21 mouse cellular contexts compared by ENCODE assay signal in genomic region chr5:139580171-139580743, GRCm38 (mm10). TPM values are rescaled to one million over a fixed set of nuclear protein-coding genes. Genes with fewer than 3 reads are reported as not detected.
A peak's percentile ranks its signal among the peaks of the same experiment; 100 is the strongest.
DNase-seq lines count a peak whose midpoint lies in the region; ATAC-seq and TF ChIP-seq lines count a peak whose summit lies in the region.
"Had no signal": no experiment of that assay in that cellular context is flagged by ENCODE, and none has a peak within 500 bp of the region (broad histone marks: within the 10 kb centered on the region; RNA-seq: fewer than 3 reads in every experiment).

No protein-coding gene starts in this region.

- H3K27ac ChIP-seq in hindbrain, embryonic 13.5 days = peak overlapping the region; percentile 60
- no peak overlapping the region for H3K27ac ChIP-seq in hindbrain, embryonic 11.5 days (ENCODE audit: low read depth, low read length)
- peak overlapping the region; percentile 60 for H3K27ac ChIP-seq in midbrain, embryonic 14.5 days (replicated peaks; ENCODE audit: low read depth, low read length)
- H3K27ac ChIP-seq in heart, embryonic 11.5 days (ENCODE audit: low read depth, low read length) = no peak overlapping the region
- H3K27ac ChIP-seq: heart, embryonic 10.5 days; left cerebral cortex, adult 2 months; limb, embryonic 13.5 days had no signal

- H3K36me3 ChIP-seq in hindbrain, embryonic 13.5 days = 0 out of 2 replicates have a peak, but pooled peaks cover 3% of the 10 kb centered on the region
- no peaks in the 10 kb centered on the region for H3K36me3 ChIP-seq in hindbrain, embryonic 11.5 days (ENCODE audit: control insufficient read depth, insufficient read depth, low read length)
- H3K36me3 ChIP-seq in midbrain, embryonic 14.5 days (ENCODE audit: control insufficient read depth, insufficient read depth, low read length) = no peaks in the 10 kb centered on the region
- H3K36me3 ChIP-seq in heart, embryonic 11.5 days (ENCODE audit: control insufficient read depth, insufficient read depth, low read length) = no peaks in the 10 kb centered on the region
- H3K36me3 ChIP-seq: heart, embryonic 10.5 days; limb, embryonic 13.5 days had no signal

- 26% methylated on average over 27 of the region's 27 CpGs for WGBS in hindbrain, embryonic 13.5 days
- WGBS in hindbrain, embryonic 11.5 days = 34% methylated on average over 27 of the region's 27 CpGs
- WGBS in midbrain, embryonic 14.5 days = 21% methylated on average over 27 of the region's 27 CpGs
- WGBS in heart, embryonic 11.5 days (ENCODE audit: insufficient replicate concordance) = 38% methylated on average over 27 of the region's 27 CpGs

- H3K4me2 ChIP-seq in hindbrain, embryonic 13.5 days = peak overlapping the region; percentile 36
- H3K4me2 ChIP-seq in hindbrain, embryonic 11.5 days (replicated peaks; ENCODE audit: low read depth, low read length) = no peak overlapping the region
- peak overlapping the region; percentile 41 for H3K4me2 ChIP-seq in midbrain, embryonic 14.5 days (ENCODE audit: low read length)
- H3K4me2 ChIP-seq in heart, embryonic 11.5 days = no peak overlapping the region
- H3K4me2 ChIP-seq: limb, embryonic 13.5 days had no signal

- peaks cover 57% of the 10 kb centered on the region for H3K27me3 ChIP-seq in hindbrain, embryonic 13.5 days
- H3K27me3 ChIP-seq in hindbrain, embryonic 11.5 days (ENCODE audit: control insufficient read depth, insufficient read depth, low read length) = peaks cover 50% of the 10 kb centered on the region
- H3K27me3 ChIP-seq in midbrain, embryonic 14.5 days (ENCODE audit: control insufficient read depth, insufficient read depth, low read length) = peaks cover 28% of the 10 kb centered on the region; the same call in 1 of the 2 replicates
- peaks cover 55% of the 10 kb centered on the region for H3K27me3 ChIP-seq in heart, embryonic 11.5 days (ENCODE audit: control insufficient read depth, insufficient read depth, low read length)

- DNase-seq in hindbrain, embryonic 11.5 days (ENCODE audit: low spot score) = no peak
- DNase-seq in adrenal gland, adult (ENCODE audit: inconsistent age in 2 of 2, low spot score in 1 of 2) = peak; percentile 87 to 94
- DNase-seq in brain, embryonic 14.5 days (ENCODE audit: low read depth) = peak; percentile 69
- DNase-seq in midbrain, embryonic 14.5 days = peak; percentile 80
- no peak for DNase-seq in gastrocnemius, postnatal 10 days
- DNase-seq in gastrocnemius, adult 18-20 months (ENCODE audit: low spot score) = no peak
- DNase-seq: cerebellum, postnatal 36 days; liver, postnatal 0 days; right cerebral cortex, postnatal 14 days had no signal

- no peak for TF ChIP-seq CTCF in brain, embryonic 14.5 days (IDR thresholded peaks at IDR 0.05; ENCODE audit: borderline replicate concordance, extremely low read depth, insufficient read depth, insufficient read length)

- H3K9me3 ChIP-seq in hindbrain, embryonic 13.5 days = peaks cover 5% of the 10 kb centered on the region; the same call in 1 of the 2 replicates
- no peaks in the 10 kb centered on the region for H3K9me3 ChIP-seq in hindbrain, embryonic 11.5 days (ENCODE audit: control insufficient read depth, low read length)
- H3K9me3 ChIP-seq in midbrain, embryonic 14.5 days (ENCODE audit: control insufficient read depth, low read length) = 0 out of 2 replicates have a peak, but pooled peaks cover 4% of the 10 kb centered on the region
- H3K9me3 ChIP-seq in heart, embryonic 11.5 days (replicated peaks; ENCODE audit: control insufficient read depth, low read length) = peaks cover 7% of the 10 kb centered on the region
- H3K9me3 ChIP-seq: heart, embryonic 10.5 days had no signal

- H3K9ac ChIP-seq in hindbrain, embryonic 13.5 days = no peak overlapping the region
- H3K9ac ChIP-seq in hindbrain, embryonic 11.5 days (ENCODE audit: low read depth, low read length) = no peak overlapping the region
- peak overlapping the region; percentile 21; the same call in 1 of the 2 replicates for H3K9ac ChIP-seq in midbrain, embryonic 14.5 days (replicated peaks; ENCODE audit: low read length)
- H3K9ac ChIP-seq in heart, embryonic 11.5 days (ENCODE audit: low read depth, low read length) = no peak overlapping the region
- H3K9ac ChIP-seq: limb, embryonic 13.5 days; liver, postnatal 0 days had no signal

- TF ChIP-seq POLR2A in brain, embryonic 14.5 days (IDR thresholded peaks at IDR 0.05; ENCODE audit: borderline replicate concordance, extremely low read depth, insufficient read depth, insufficient read length, poor library complexity, severe bottlenecking) = no peak

- ATAC-seq in hindbrain, embryonic 13.5 days (ENCODE audit: low FRiP score) = no peak; the same call in 1 of the 2 replicates
- no peak for ATAC-seq in hindbrain, embryonic 11.5 days (ENCODE audit: low FRiP score)
- no peak for ATAC-seq in midbrain, embryonic 14.5 days (ENCODE audit: low FRiP score, low TSS enrichment)
- no peak for ATAC-seq in heart, embryonic 11.5 days (replicated peaks; ENCODE audit: insufficient number of reproducible peaks, low FRiP score, low TSS enrichment)
- ATAC-seq: liver, postnatal 0 days had no signal

- peaks cover 37% of the 10 kb centered on the region for H3K4me1 ChIP-seq in hindbrain, embryonic 13.5 days (replicated peaks)
- H3K4me1 ChIP-seq in hindbrain, embryonic 11.5 days (replicated peaks; ENCODE audit: control insufficient read depth, insufficient read depth, low read length) = peaks cover 12% of the 10 kb centered on the region
- H3K4me1 ChIP-seq in midbrain, embryonic 14.5 days (ENCODE audit: control insufficient read depth, insufficient read depth, low read length) = peaks cover 27% of the 10 kb centered on the region
- H3K4me1 ChIP-seq in heart, embryonic 11.5 days (ENCODE audit: control insufficient read depth, insufficient read depth, low read length) = peaks cover 6% of the 10 kb centered on the region; the same call in 1 of the 2 replicates

- peak overlapping the region; percentile 7; the same call in 1 of the 2 replicates for H3K4me3 ChIP-seq in hindbrain, embryonic 13.5 days
- no peak overlapping the region for H3K4me3 ChIP-seq in hindbrain, embryonic 11.5 days (ENCODE audit: low read depth, low read length)
- no peak overlapping the region for H3K4me3 ChIP-seq in midbrain, embryonic 14.5 days (replicated peaks; ENCODE audit: low read depth, low read length)
- no peak overlapping the region for H3K4me3 ChIP-seq in heart, embryonic 11.5 days (ENCODE audit: low read depth, low read length)
- H3K4me3 ChIP-seq: heart, embryonic 10.5 days; left cerebral cortex, adult 2 months; limb, embryonic 13.5 days had no signal

RNA-seq across cellular contexts. Expression of gene Uncx, which starts 37.0 kb away (rescaled TPM):
- polyA plus RNA-seq in hindbrain, embryonic 13.5 days (2015; fragmentation: Nextera tagmentation; extraction: Ambion mirVana) = 48.8 and 60.7 TPM in 2 replicates
- polyA plus RNA-seq in hindbrain, embryonic 11.5 days (2014; fragmentation: Nextera tagmentation; extraction: Ambion mirVana) = 57.9 and 66.8 TPM in 2 replicates
- polyA plus RNA-seq in brain, embryonic 14.5 days (2012; rRNA removed) = 26.5 and 42.0 TPM in 2 replicates
- polyA plus RNA-seq in midbrain, embryonic 14.5 days (2014; fragmentation: Nextera tagmentation; extraction: Ambion mirVana) = 39.6 and 44.0 TPM in 2 replicates
- total RNA-seq in gastrocnemius, postnatal 10 days (2021) = not detected
- polyA plus RNA-seq in heart, embryonic 11.5 days (2014; fragmentation: Nextera tagmentation; extraction: Ambion mirVana) = 0.09 TPM in 1 of 2 replicates, not detected in the other
- total RNA-seq in gastrocnemius, adult 18-20 months (2021) = not detected
- total RNA-seq: gastrocnemius, adult 8-10 months; hematopoietic stem cell, adult 5-6 weeks; megakaryocyte, adult 5-6 weeks; MEL had no signal
- polyA plus RNA-seq: C2C12; large intestine, adult 2 months; liver, postnatal 0 days; stomach, embryonic 14.5 days had no signal

Comparison
In these comparisons a context has a peak if more than half of its experiments do, and no peak if none do; other contexts are left out.
1. H3K27ac ChIP-seq: peak in hindbrain, embryonic 13.5 days (single experiment) and midbrain, embryonic 14.5 days (single experiment); none in hindbrain, embryonic 11.5 days (single experiment) and heart, embryonic 11.5 days (single experiment).
2. H3K4me2 ChIP-seq: peak in hindbrain, embryonic 13.5 days (single experiment) and midbrain, embryonic 14.5 days (single experiment); none in hindbrain, embryonic 11.5 days (single experiment) and heart, embryonic 11.5 days (single experiment).
3. DNase-seq: peak in adrenal gland, adult (2 of 2), brain, embryonic 14.5 days (single experiment) and midbrain, embryonic 14.5 days (single experiment); none in hindbrain, embryonic 11.5 days (single experiment), gastrocnemius, postnatal 10 days (single experiment) and gastrocnemius, adult 18-20 months (single experiment).
4. RNA of gene Uncx, which starts 37.0 kb away (polyA plus RNA-seq): 57.9 to 66.8 TPM in hindbrain, embryonic 11.5 days, 48.8 to 60.7 TPM in hindbrain, embryonic 13.5 days, 39.6 to 44.0 TPM in midbrain, embryonic 14.5 days and 26.5 to 42.0 TPM in brain, embryonic 14.5 days; 0.09 TPM in heart, embryonic 11.5 days; every median in the first group is over 10 times any median in the second.